Mouse (Mus musculus) cerebellum, adult 11-12 months (tissue): Measurements from ENCODE around the gene Spcs1.

Experiments used
- DNase-seq: peaks from one replicate; pipeline ENCODE4 v3.0.0; 2022

Gene Spcs1

GRCm38 (mm10) chr14:31001307-31002205, at the start of gene Spcs1, which contains the start of gene Glt8d1:
Gene Spcs1 (minus strand): TSS chr14:31001672.
Gene Glt8d1 (plus strand): TSS chr14:31001400.
- DNase-seq = peak; percentile 82

GRCm38 (mm10) chr14:31045817-31046216, 44.3 kb upstream of the Spcs1 start:
- no peak for DNase-seq

GRCm38 (mm10) chr14:31045296-31045695, 43.8 kb upstream of the Spcs1 start:
- no peak for DNase-seq

- DNase-seq = no peak
Measured at GRCm38 (mm10) chr14:31025785-31026184, 24.3 kb upstream of the Spcs1 start.

GRCm38 (mm10) chr14:31022579-31022978, 21.1 kb upstream of the Spcs1 start:
- no peak for DNase-seq

GRCm38 (mm10) chr14:31019331-31020205, 18.1 kb upstream of the Spcs1 start:
- DNase-seq = no peak

- peak; percentile 97 for DNase-seq
Measured at GRCm38 (mm10) chr14:31018860-31019291, 17.4 kb upstream of the Spcs1 start, which contains the start of the genes Pbrm1 and Gnl3. Gene Pbrm1 (plus strand): TSS chr14:31019138. Gene Gnl3 (minus strand): TSS chr14:31019152.

GRCm38 (mm10) chr14:31017854-31018253, 16.4 kb upstream of the Spcs1 start:
- DNase-seq = no peak

- DNase-seq = no peak
Measured at GRCm38 (mm10) chr14:31016063-31016462, 14.6 kb upstream of the Spcs1 start.

GRCm38 (mm10) chr14:31013928-31014327, 12.5 kb upstream of the Spcs1 start:
- no peak for DNase-seq

- DNase-seq = no peak
Measured at GRCm38 (mm10) chr14:31011588-31011987, 10.1 kb upstream of the Spcs1 start.

- no peak for DNase-seq
Measured at GRCm38 (mm10) chr14:31006779-31007178, 5.3 kb upstream of the Spcs1 start.

- DNase-seq = no peak
Measured at GRCm38 (mm10) chr14:31004527-31004926, 3.1 kb upstream of the Spcs1 start.

GRCm38 (mm10) chr14:31000816-31001306, 611 bp downstream of the Spcs1 start:
- no peak for DNase-seq

GRCm38 (mm10) chr14:31000356-31000755, 1.1 kb downstream of the Spcs1 start:
- no peak for DNase-seq

GRCm38 (mm10) chr14:30996417-30996816, 5.1 kb downstream of the Spcs1 start:
- DNase-seq = no peak

- DNase-seq = no peak
Measured at GRCm38 (mm10) chr14:30976222-30976621, 25.2 kb downstream of the Spcs1 start.

GRCm38 (mm10) chr14:30974204-30974603, 27.3 kb downstream of the Spcs1 start:
- DNase-seq = peak; percentile 31

- no peak for DNase-seq
Measured at GRCm38 (mm10) chr14:30960366-30960765, 41.1 kb downstream of the Spcs1 start.

GRCm38 (mm10) chr14:30959031-30959430, 42.4 kb downstream of the Spcs1 start:
- no peak for DNase-seq

GRCm38 (mm10) chr14:30958517-30958916, 43.0 kb downstream of the Spcs1 start:
- DNase-seq = no peak

- DNase-seq = peak; percentile 98
Measured at GRCm38 (mm10) chr14:30951154-30951825, 50.2 kb downstream of the Spcs1 start, which contains the start of gene Nek4. Gene Nek4 (plus strand): TSS chr14:30951377.
